Mouse (Mus musculus) embryonic fibroblast, embryonic 13.5 days (primary cell): ENCODE results near the gene Tnfrsf21.

ENCODE experiments used
- CTCF ChIP-seq: IDR thresholded peaks from 2 replicates; pipeline ENCODE4 v1.5.1; 2011; ENCODE audit warnings: mild to moderate bottlenecking, control low read depth, low read length, moderate library complexity, borderline replicate concordance; ENCODE audit not compliant: insufficient read depth
- POLR2A ChIP-seq: IDR thresholded peaks from 2 replicates; pipeline ENCODE4 v1.6.1; 2011; ENCODE audit warnings: low read depth, mild to moderate bottlenecking, control low read depth, low read length, moderate library complexity

DNA sequence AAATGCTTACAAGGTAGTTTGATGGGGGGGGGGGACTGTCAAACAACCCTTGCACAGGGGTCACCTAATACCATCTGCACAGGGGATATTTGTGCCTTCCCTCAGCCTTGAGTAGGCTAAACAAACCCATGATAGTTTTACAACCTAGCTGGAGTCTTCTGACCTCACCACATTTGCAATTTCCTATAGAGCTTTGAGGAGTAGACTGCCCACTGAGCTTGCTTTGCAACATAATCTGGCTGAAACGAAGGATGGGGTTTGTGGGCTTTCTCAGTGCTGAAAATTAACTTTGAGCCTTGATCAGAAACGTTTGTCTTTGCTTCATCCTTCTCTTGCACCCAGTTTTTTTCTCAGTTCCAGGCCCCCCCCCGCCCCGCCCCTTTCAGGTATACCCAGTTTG, 33.8 kb upstream of the Tnfrsf21 start:
- TF ChIP-seq CTCF: no peak
- no peak for TF ChIP-seq POLR2A
